Mouse (Mus musculus): ENCODE measurements around the gene Kcnj9. TPM values are rescaled to one million over a fixed set of nuclear protein-coding genes. Genes with fewer than 3 reads are reported as not detected.
A peak's percentile ranks its signal among the peaks of the same experiment; 100 is the strongest.

The Kcnj9 gene
- polyA plus RNA-seq, 2 experiments from 2014 or later: not detected

DNA sequence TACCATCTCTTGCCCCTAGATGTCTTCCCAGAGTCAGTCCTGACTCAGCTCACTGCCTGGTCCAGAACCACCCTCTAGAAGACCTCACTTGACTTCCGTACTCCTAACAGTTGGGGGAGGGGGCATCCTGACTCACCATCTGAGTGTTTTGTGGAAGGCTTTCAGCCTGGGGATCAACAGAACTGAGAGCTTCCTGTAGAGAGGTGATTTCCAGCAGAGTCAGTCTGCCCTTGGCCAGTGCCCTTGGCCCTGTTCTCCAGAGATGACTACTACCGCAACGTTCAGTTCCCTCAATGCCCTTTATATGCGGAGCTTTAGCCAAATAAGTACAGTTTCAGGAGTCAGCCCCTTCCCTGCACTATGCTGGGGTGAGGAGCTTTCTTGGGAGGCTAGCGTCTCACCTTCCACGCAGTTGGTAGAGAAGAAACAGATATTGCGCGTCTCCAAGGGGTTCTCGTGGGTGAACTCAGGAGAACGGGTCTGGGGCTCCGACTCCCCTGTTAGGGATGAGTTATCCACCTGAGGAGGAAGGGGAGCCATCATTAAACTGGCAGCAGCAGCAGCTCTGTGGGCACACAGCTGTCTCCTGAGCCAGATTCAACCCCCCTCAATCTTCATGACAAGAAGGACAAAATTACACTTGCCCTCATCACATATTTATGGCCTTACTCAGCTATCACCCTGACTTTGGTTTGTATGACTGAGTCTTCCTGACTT lies 40.1 kb downstream of the Kcnj9 start:
- no peak for ATAC-seq

- peak; percentile 72 for ATAC-seq
Observed at GRCm38 (mm10) chr1:172286740-172287139, 42.4 kb downstream of the Kcnj9 start.

DNA sequence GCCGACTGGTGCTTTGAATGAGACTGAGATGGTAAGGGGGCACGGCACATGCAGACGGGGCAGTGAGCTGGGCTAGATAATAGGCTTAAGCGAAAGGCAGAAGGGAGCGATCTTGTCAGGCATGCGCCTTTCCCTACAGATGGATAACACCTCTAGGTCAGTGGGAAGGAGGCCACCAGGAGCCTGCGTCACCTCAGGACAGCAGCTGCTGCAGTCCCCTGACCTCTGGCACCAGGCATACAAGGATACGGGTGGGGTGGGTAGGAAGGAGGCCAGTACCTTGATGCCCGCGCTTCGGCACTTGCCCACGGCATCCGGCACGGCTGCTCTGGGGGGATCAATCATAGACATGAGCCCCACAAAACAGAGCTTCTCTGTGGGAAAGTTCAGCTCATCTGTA lies 44.9 kb downstream of the Kcnj9 start:
- no peak for ATAC-seq

GRCm38 (mm10) chr1:172283073-172283472 lies 46.0 kb downstream of the Kcnj9 start:
- no peak for ATAC-seq

GRCm38 (mm10) chr1:172281522-172282254 lies 47.4 kb downstream of the Kcnj9 start:
- ATAC-seq: no peak

- ATAC-seq: no peak
Observed at GRCm38 (mm10) chr1:172279768-172280509, 49.2 kb downstream of the Kcnj9 start.

GRCm38 (mm10) chr1:172278328-172278727 lies 50.8 kb downstream of the Kcnj9 start:
- ATAC-seq: no peak

- ATAC-seq: peak; percentile 92
Observed at GRCm38 (mm10) chr1:172277172-172277571, 51.9 kb downstream of the Kcnj9 start.

- no peak for ATAC-seq
Observed at GRCm38 (mm10) chr1:172274547-172274946, 54.6 kb downstream of the Kcnj9 start.

GRCm38 (mm10) chr1:172274116-172274515 lies 55.0 kb downstream of the Kcnj9 start:
- ATAC-seq: no peak

- no peak for ATAC-seq
Observed at GRCm38 (mm10) chr1:172273386-172273785, 55.7 kb downstream of the Kcnj9 start.

- no peak for ATAC-seq
Observed at GRCm38 (mm10) chr1:172271765-172272164, 57.4 kb downstream of the Kcnj9 start.

DNA sequence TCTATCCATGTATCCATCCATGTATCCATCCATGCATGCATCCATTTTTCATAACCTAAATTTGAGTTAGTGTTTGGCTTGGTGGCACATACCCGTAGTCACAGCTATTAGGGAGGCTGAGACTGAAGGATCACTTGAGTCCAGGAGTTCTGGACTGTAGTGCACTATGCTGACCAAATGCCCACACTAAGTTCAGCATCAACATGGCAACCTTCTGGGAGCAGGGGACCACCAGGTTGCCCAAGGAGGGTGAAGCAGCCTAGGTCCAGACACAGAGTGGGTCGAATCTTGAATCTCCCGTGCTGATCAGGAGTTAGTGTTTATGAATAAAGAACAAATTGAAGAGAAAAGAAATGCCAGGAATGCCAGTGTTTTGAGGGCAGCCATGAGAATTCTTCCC lies 57.9 kb downstream of the Kcnj9 start:
- no peak for ATAC-seq

Other genes with a start within 250 kb of the Kcnj9 start
- 100 to 1,000 TPM in 1 of 2 experiments, 10 to 100 TPM in 1; 97.8 to 161 TPM for gene Copa, start 246.8 kb downstream of the Kcnj9 start, polyA plus RNA-seq (2017; shearing (Covaris generic))
- gene Ncstn, start 246.5 kb downstream of the Kcnj9 start, polyA plus RNA-seq (2017; shearing (Covaris generic)): 100 to 1,000 TPM; 105 to 161 TPM
- 100 to 1,000 TPM in 1 of 2 experiments, 10 to 100 TPM in 1; 82.9 to 122 TPM for gene Pex19, start 202.6 kb downstream of the Kcnj9 start, polyA plus RNA-seq (2017; shearing (Covaris generic))
- gene Dcaf8, start 181.2 kb downstream of the Kcnj9 start, polyA plus RNA-seq (2017; shearing (Covaris generic)): 100 to 1,000 TPM in 1 of 2 experiments, 10 to 100 TPM in 1; 76.5 to 132 TPM
- gene Pea15a, start 122.5 kb downstream of the Kcnj9 start, polyA plus RNA-seq (2017; shearing (Covaris generic)): 10 to 100 TPM; 55.4 to 76.7 TPM
- gene Casq1, start 109.5 kb downstream of the Kcnj9 start, polyA plus RNA-seq (2017; shearing (Covaris generic)): not detected
- not detected for gene Atp1a4, start 70.9 kb downstream of the Kcnj9 start, polyA plus RNA-seq (2017; shearing (Covaris generic))
- gene Igsf8, start 67.7 kb downstream of the Kcnj9 start, polyA plus RNA-seq (2017; shearing (Covaris generic)): 1 to 10 TPM; 3.8 to 5.5 TPM
- gene Atp1a2, start 31.3 kb downstream of the Kcnj9 start, polyA plus RNA-seq (2017; shearing (Covaris generic)): under 1 TPM; 0.33 to 0.42 TPM
- gene Kcnj10, start 11.9 kb upstream of the Kcnj9 start, polyA plus RNA-seq (2017; shearing (Covaris generic)): not detected
- gene Pigm, start 47.2 kb upstream of the Kcnj9 start, polyA plus RNA-seq (2017; shearing (Covaris generic)): 1 to 10 TPM; 3.6 to 6.0 TPM
- not detected for gene Slamf9, start 146.0 kb upstream of the Kcnj9 start, polyA plus RNA-seq (2017; shearing (Covaris generic))
- gene Igsf9, start 152.5 kb upstream of the Kcnj9 start, polyA plus RNA-seq (2017; shearing (Covaris generic)): 1 to 10 TPM in 1 of 2 experiments, not detected in 1; 1.1 TPM
- gene Tagln2, start 170.7 kb upstream of the Kcnj9 start, polyA plus RNA-seq (2017; shearing (Covaris generic)): 100 to 1,000 TPM; 226 to 278 TPM
- gene Cfap45, start 191.5 kb upstream of the Kcnj9 start, polyA plus RNA-seq (2017; shearing (Covaris generic)): under 1 TPM in 1 of 2 experiments, not detected in 1; 0.69 TPM
- not detected for gene Vsig8, start 226.6 kb upstream of the Kcnj9 start, polyA plus RNA-seq (2017; shearing (Covaris generic))